Mouse (Mus musculus): ENCODE measurements at regions not wholly inside any gene's neighbourhood (a gene's known extent, or its start where the extent isn't known, plus 50 kb on each side); places are given as distances from the start of the nearest gene placed in this dataset.

- Histone ChIP-seq H3K27me3 (ENCODE audit: control insufficient read depth, insufficient read depth, low read length) (no peaks in the 10 kb centered on the region), H3K4me3 (ENCODE audit: low read depth, low read length) (no peak overlapping the region), H3K4me2 (replicated peaks; ENCODE audit: low read depth, low read length) (no peak overlapping the region), H3K4me1 (replicated peaks; ENCODE audit: control insufficient read depth, insufficient read depth, low read length) (no peaks in the 10 kb centered on the region), H3K9ac (ENCODE audit: low read depth, low read length) (no peak overlapping the region), H3K27ac (ENCODE audit: low read depth, low read length) (no peak overlapping the region), H3K36me3 (ENCODE audit: control insufficient read depth, insufficient read depth, low read length) (no peaks in the 10 kb centered on the region), H3K9me3 (ENCODE audit: control insufficient read depth, low read length) (no peaks in the 10 kb centered on the region)
- 85% methylated on average over 11 of the region's 11 CpGs for WGBS
- DNase-seq (ENCODE audit: low spot score) (no peak), ATAC-seq (ENCODE audit: low FRiP score) (no peak)
Observed at GRCm38 (mm10) chr10:6685308-6686080, 72.8 kb upstream of the Oprm1 start.

- H3K4me1 ChIP-seq (replicated peaks; ENCODE audit: control insufficient read depth, insufficient read depth, low read length), result no peaks in the 10 kb centered on the region
- H3K27ac ChIP-seq (ENCODE audit: low read depth, low read length), result no peak overlapping the region
- 79% methylated on average over 1 of the region's 1 CpGs for WGBS
- no peaks in the 10 kb centered on the region for H3K27me3 ChIP-seq (ENCODE audit: control insufficient read depth, insufficient read depth, low read length)
- H3K36me3 ChIP-seq (ENCODE audit: control insufficient read depth, insufficient read depth, low read length), result no peaks in the 10 kb centered on the region
- H3K4me2 ChIP-seq (replicated peaks; ENCODE audit: low read depth, low read length), result no peak overlapping the region
- H3K9ac ChIP-seq (ENCODE audit: low read depth, low read length), result no peak overlapping the region
- H3K4me3 ChIP-seq (ENCODE audit: low read depth, low read length), result no peak overlapping the region
- ATAC-seq (ENCODE audit: low FRiP score), result no peak
- no peak for DNase-seq (ENCODE audit: low spot score)
- H3K9me3 ChIP-seq (ENCODE audit: control insufficient read depth, low read length), result no peaks in the 10 kb centered on the region
Observed at GRCm38 (mm10) chr10:6686081-6686474, 72.2 kb upstream of the Oprm1 start.
